Mouse (Mus musculus): ENCODE data around the gene Mark2. TPM values are rescaled to one million over a fixed set of nuclear protein-coding genes. Genes with fewer than 3 reads are reported as not detected.

The Mark2 gene
- polyA plus RNA-seq, 1 experiment: 52.1 TPM

GRCm38 (mm10) chr19:7265478-7266191, 76.0 kb downstream of the Mark2 start:
- H3K4me3 ChIP-seq (ENCODE audit: low read depth, low read length): peak overlapping the region; percentile 45
- H3K4me1 ChIP-seq (ENCODE audit: control insufficient read depth, insufficient read depth, low read length): peaks cover 5% of the 10 kb centered on the region

GRCm38 (mm10) chr19:7264766-7265331, 76.8 kb downstream of the Mark2 start:
- H3K4me1 ChIP-seq (ENCODE audit: control insufficient read depth, insufficient read depth, low read length): peaks cover 5% of the 10 kb centered on the region
- peak overlapping the region; percentile 93 for H3K27ac ChIP-seq (ENCODE audit: insufficient read depth, low read length)
- H3K27me3 ChIP-seq (ENCODE audit: control insufficient read depth, insufficient read depth, low read length, poor library complexity, severe bottlenecking): no peaks in the 10 kb centered on the region
- H3K4me3 ChIP-seq (ENCODE audit: low read depth, low read length): peak overlapping the region; percentile 45
- peak overlapping the region; percentile 30 for H3K9ac ChIP-seq (ENCODE audit: low read depth, poor library complexity, severe bottlenecking)
- H3K36me3 ChIP-seq (ENCODE audit: control insufficient read depth, insufficient read depth, low read length, poor library complexity, severe bottlenecking): no peaks in the 10 kb centered on the region
- H3K9me3 ChIP-seq (replicated peaks; ENCODE audit: control insufficient read depth, insufficient read depth, low read length, poor library complexity, severe bottlenecking): no peaks in the 10 kb centered on the region
- TF ChIP-seq CTCF (IDR thresholded peaks at IDR 0.05; ENCODE audit: low read depth, low read length) (no peak), EP300 (IDR thresholded peaks at IDR 0.05; ENCODE audit: insufficient read depth, low read depth, low read length) (0 out of 2 replicates have a peak, but pooled peaks have one; percentile 65)

More at GRCm38 (mm10) chr19:7265478-7266191, 76.0 kb downstream of the Mark2 start:
- TF ChIP-seq EP300 (IDR thresholded peaks at IDR 0.05; ENCODE audit: insufficient read depth, low read depth, low read length) (peak; percentile 84), CTCF (IDR thresholded peaks at IDR 0.05; ENCODE audit: low read depth, low read length) (no peak)
- H3K36me3 ChIP-seq (ENCODE audit: control insufficient read depth, insufficient read depth, low read length, poor library complexity, severe bottlenecking): peaks cover under 1% of the 10 kb centered on the region; the same call in 1 of the 2 replicates
- peak overlapping the region; percentile 93 for H3K27ac ChIP-seq (ENCODE audit: insufficient read depth, low read length)
- H3K9ac ChIP-seq (ENCODE audit: low read depth, poor library complexity, severe bottlenecking): peak overlapping the region; percentile 30
- H3K27me3 ChIP-seq (ENCODE audit: control insufficient read depth, insufficient read depth, low read length, poor library complexity, severe bottlenecking): no peaks in the 10 kb centered on the region
- H3K9me3 ChIP-seq (replicated peaks; ENCODE audit: control insufficient read depth, insufficient read depth, low read length, poor library complexity, severe bottlenecking): no peaks in the 10 kb centered on the region

GRCm38 (mm10) chr19:7264088-7264765, 77.4 kb downstream of the Mark2 start:
- 0 out of 2 replicates have a peak, but pooled peaks have one; percentile 41 for TF ChIP-seq EP300 (IDR thresholded peaks at IDR 0.05; ENCODE audit: insufficient read depth, low read depth, low read length)
- TF ChIP-seq POLR2A (IDR thresholded peaks at IDR 0.05; ENCODE audit: insufficient read depth, low read length): no peak
- peak; percentile 91 for TF ChIP-seq CTCF (IDR thresholded peaks at IDR 0.05; ENCODE audit: low read depth, low read length)
- Histone ChIP-seq H3K36me3 (ENCODE audit: control insufficient read depth, insufficient read depth, low read length, poor library complexity, severe bottlenecking) (no peaks in the 10 kb centered on the region), H3K27ac (ENCODE audit: insufficient read depth, low read length) (peak overlapping the region; percentile 93), H3K27me3 (ENCODE audit: control insufficient read depth, insufficient read depth, low read length, poor library complexity, severe bottlenecking) (no peaks in the 10 kb centered on the region), H3K9me3 (replicated peaks; ENCODE audit: control insufficient read depth, insufficient read depth, low read length, poor library complexity, severe bottlenecking) (no peaks in the 10 kb centered on the region), H3K4me3 (ENCODE audit: low read depth, low read length) (no peak overlapping the region), H3K9ac (ENCODE audit: low read depth, poor library complexity, severe bottlenecking) (peak overlapping the region; percentile 14), H3K4me1 (ENCODE audit: control insufficient read depth, insufficient read depth, low read length) (peaks cover 5% of the 10 kb centered on the region)

GRCm38 (mm10) chr19:7262592-7262991, 79.1 kb downstream of the Mark2 start:
- peaks cover 5% of the 10 kb centered on the region for H3K4me1 ChIP-seq (ENCODE audit: control insufficient read depth, insufficient read depth, low read length)
- H3K36me3 ChIP-seq (ENCODE audit: control insufficient read depth, insufficient read depth, low read length, poor library complexity, severe bottlenecking): no peaks in the 10 kb centered on the region
- H3K9ac ChIP-seq (ENCODE audit: low read depth, poor library complexity, severe bottlenecking): no peak overlapping the region
- 0 out of 2 replicates have a peak, but pooled peaks have one; percentile 19 for TF ChIP-seq EP300 (IDR thresholded peaks at IDR 0.05; ENCODE audit: insufficient read depth, low read depth, low read length)
- no peak for TF ChIP-seq CTCF (IDR thresholded peaks at IDR 0.05; ENCODE audit: low read depth, low read length)
- H3K27me3 ChIP-seq (ENCODE audit: control insufficient read depth, insufficient read depth, low read length, poor library complexity, severe bottlenecking): no peaks in the 10 kb centered on the region
- H3K9me3 ChIP-seq (replicated peaks; ENCODE audit: control insufficient read depth, insufficient read depth, low read length, poor library complexity, severe bottlenecking): no peaks in the 10 kb centered on the region
- no peak overlapping the region for H3K4me3 ChIP-seq (ENCODE audit: low read depth, low read length)
- no peak overlapping the region for H3K27ac ChIP-seq (ENCODE audit: insufficient read depth, low read length)

- Histone ChIP-seq H3K9ac (ENCODE audit: low read depth, poor library complexity, severe bottlenecking) (no peak overlapping the region), H3K9me3 (replicated peaks; ENCODE audit: control insufficient read depth, insufficient read depth, low read length, poor library complexity, severe bottlenecking) (no peaks in the 10 kb centered on the region), H3K4me3 (ENCODE audit: low read depth, low read length) (no peak overlapping the region), H3K4me1 (ENCODE audit: control insufficient read depth, insufficient read depth, low read length) (peaks cover 5% of the 10 kb centered on the region), H3K36me3 (ENCODE audit: control insufficient read depth, insufficient read depth, low read length, poor library complexity, severe bottlenecking) (no peaks in the 10 kb centered on the region), H3K27me3 (ENCODE audit: control insufficient read depth, insufficient read depth, low read length, poor library complexity, severe bottlenecking) (no peaks in the 10 kb centered on the region), H3K27ac (ENCODE audit: insufficient read depth, low read length) (0 out of 2 replicates have a peak overlapping the region, but pooled peaks have one; percentile 23)
- TF ChIP-seq CTCF (IDR thresholded peaks at IDR 0.05; ENCODE audit: low read depth, low read length) (no peak), EP300 (IDR thresholded peaks at IDR 0.05; ENCODE audit: insufficient read depth, low read depth, low read length) (no peak), POLR2A (IDR thresholded peaks at IDR 0.05; ENCODE audit: insufficient read depth, low read length) (no peak)
Measured at GRCm38 (mm10) chr19:7261964-7262363, 79.7 kb downstream of the Mark2 start.
